Mouse (Mus musculus) forebrain, embryonic 15.5 days (tissue): ENCODE measurements around the gene Irf9. TPM values are rescaled to one million over a fixed set of nuclear protein-coding genes. Genes with fewer than 3 reads are reported as not detected.
A peak's percentile ranks its signal among the peaks of the same experiment; 100 is the strongest.

Experiments
- ATAC-seq: fragments of 200-750 bp; cut with Nextera tagmentation; replicated peaks from 2 replicates; pipeline ENCODE4 v1.8.0; 2017; ENCODE audit warnings: mild to moderate bottlenecking, moderate TSS enrichment, moderate library complexity
- H3K27ac ChIP-seq: fragments of 300-500 bp; sonication (generic); replicated peaks from 2 replicates; pipeline ENCODE4 v1.5.1; 2015; ENCODE audit warnings: mild to moderate bottlenecking, inconsistent platforms
- H3K27me3 ChIP-seq: fragments of 300-500 bp; sonication (generic); 2 replicates; pipeline ENCODE4 v1.6.1; 2015; ENCODE audit warnings: inconsistent platforms
- H3K36me3 ChIP-seq: fragments of 300-500 bp; sonication (generic); 2 replicates; pipeline ENCODE4 v1.6.1; 2015; ENCODE audit warnings: mild to moderate bottlenecking, inconsistent platforms
- H3K4me1 ChIP-seq: fragments of 300-500 bp; sonication (generic); 2 replicates; pipeline ENCODE4 v1.6.1; 2015; ENCODE audit warnings: inconsistent platforms
- H3K4me2 ChIP-seq: fragments of 300-500 bp; sonication (generic); replicated peaks from 2 replicates; pipeline ENCODE4 v1.6.1; 2015; ENCODE audit warnings: mild to moderate bottlenecking, inconsistent platforms
- H3K4me3 ChIP-seq: fragments of 300-500 bp; sonication (generic); 2 replicates; pipeline ENCODE4 v1.5.1; 2015; ENCODE audit warnings: mild to moderate bottlenecking, inconsistent platforms
- H3K9ac ChIP-seq: fragments of 300-500 bp; sonication (generic); replicated peaks from 2 replicates; pipeline ENCODE4 v1.6.1; 2015; ENCODE audit warnings: mild to moderate bottlenecking, inconsistent platforms
- H3K9me3 ChIP-seq: fragments of 300-500 bp; sonication (generic); 2 replicates; pipeline ENCODE4 v1.6.1; 2016; ENCODE audit warnings: inconsistent platforms
- WGBS: fragments of 180-500 bp; shearing (Covaris S2); methylation state at CpG from one replicate; pipeline ENCODE4 v1.1.7; 2015; ENCODE audit warnings: mixed read lengths; 5-methylcytosine and 5-hydroxymethylcytosine counted together
- polyA plus RNA-seq: library from polyadenylated mRNA; unstranded; fragments of >200 nt; fragmentation: Nextera tagmentation; extraction: Ambion mirVana; gene quantifications from 2 replicates; pipeline ENCODE4 v1.2.1, GENCODE M21; 2015

The Irf9 gene
- polyA plus RNA-seq, 1 experiment from 2014 or later = 7.2 TPM

DNA sequence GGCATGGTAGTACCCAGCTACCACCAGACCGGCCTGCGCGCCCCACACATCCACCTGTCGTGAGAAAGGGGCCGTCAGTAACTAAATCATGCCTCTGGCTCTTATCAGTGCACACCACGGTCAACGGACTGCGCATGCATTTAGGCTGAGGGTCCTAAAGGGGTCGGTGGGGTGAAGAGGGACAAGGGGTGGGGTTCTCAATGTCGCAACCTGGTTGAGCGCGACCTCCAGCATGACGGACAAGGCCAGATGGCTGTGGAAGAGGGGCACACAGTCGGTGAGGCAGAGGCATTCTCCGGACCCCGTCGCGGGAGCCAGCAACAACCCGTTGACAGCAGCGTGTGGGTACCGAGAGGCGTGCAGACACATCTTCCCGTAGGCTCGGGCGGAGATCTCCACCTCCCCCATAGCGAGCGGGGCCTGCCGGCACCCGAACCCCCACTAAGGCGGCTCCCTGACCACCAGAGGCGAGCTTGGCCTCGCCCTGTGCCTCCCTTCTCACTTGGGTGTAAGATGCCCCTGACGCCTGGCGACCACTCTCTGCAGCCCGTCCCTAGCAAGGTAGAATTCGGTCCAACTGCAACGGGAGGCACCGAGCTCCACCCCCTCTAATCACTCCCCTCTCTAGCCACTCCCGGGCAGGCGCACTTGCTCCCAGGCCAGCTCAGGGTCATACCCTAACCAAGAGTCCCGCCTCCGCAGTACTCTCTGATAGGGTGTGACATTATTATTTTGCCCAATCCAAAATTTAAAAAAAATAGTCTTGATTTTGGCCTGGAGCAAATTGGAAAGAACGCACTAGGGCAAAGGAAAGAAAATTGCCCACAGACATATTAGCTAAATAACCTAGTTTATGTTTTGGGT, 18.4 kb upstream of the Irf9 start, which contains the start of gene Emc9:
TSS of gene Emc9 (minus strand) at position 601 of the 864 bp plus-strand sequence.
- H3K9ac ChIP-seq = peak within 1 kb of the TSS; percentile 47
- peaks cover 22% of the 10 kb centered on the region for H3K4me1 ChIP-seq
- peak; percentile 65 for ATAC-seq
- peak within 1 kb of the TSS; percentile 51 for H3K4me2 ChIP-seq
- no peaks in the 10 kb centered on the region for H3K9me3 ChIP-seq
- no peaks in the 10 kb centered on the region for H3K27me3 ChIP-seq
- peaks cover 8% of the 10 kb centered on the region; the same call in 1 of the 2 replicates for H3K36me3 ChIP-seq
- H3K4me3 ChIP-seq = peak within 1 kb of the TSS; percentile 43
- WGBS = 3% methylated on average over 43 of the region's 43 CpGs
- H3K27ac ChIP-seq = no peak within 1 kb of the TSS

DNA sequence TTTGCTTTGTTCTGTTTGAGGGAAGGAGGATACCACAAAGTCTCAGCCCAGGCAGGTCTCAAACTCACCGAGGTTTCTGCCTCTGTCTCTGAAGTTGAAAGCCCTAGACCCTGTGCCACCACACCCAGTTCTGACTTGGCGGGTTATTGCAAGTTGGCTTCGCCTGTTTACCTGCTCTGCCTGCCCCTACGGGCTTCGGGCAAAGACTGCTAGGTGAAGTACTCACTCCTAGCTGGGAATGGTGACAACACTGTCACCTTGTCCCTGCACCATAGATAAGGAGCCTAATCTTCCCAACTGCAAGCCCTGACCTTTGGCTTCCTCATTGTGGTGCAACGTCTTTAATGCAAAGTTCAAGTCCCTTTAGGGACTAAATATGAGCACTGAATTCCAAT, 17.8 kb upstream of the Irf9 start:
- peak overlapping the region; percentile 51; the same call in 1 of the 2 replicates for H3K4me2 ChIP-seq
- 72% methylated on average over 6 of the region's 6 CpGs for WGBS
- ATAC-seq = no peak
- H3K9ac ChIP-seq = 0 out of 2 replicates have a peak overlapping the region, but pooled peaks have one; percentile 47
- peaks cover 5% of the 10 kb centered on the region; the same call in 1 of the 2 replicates for H3K36me3 ChIP-seq
- H3K9me3 ChIP-seq = no peaks in the 10 kb centered on the region
- no peak overlapping the region for H3K27ac ChIP-seq
- H3K4me1 ChIP-seq = peaks cover 28% of the 10 kb centered on the region
- no peaks in the 10 kb centered on the region for H3K27me3 ChIP-seq
- H3K4me3 ChIP-seq = peak overlapping the region; percentile 43; the same call in 1 of the 2 replicates

DNA sequence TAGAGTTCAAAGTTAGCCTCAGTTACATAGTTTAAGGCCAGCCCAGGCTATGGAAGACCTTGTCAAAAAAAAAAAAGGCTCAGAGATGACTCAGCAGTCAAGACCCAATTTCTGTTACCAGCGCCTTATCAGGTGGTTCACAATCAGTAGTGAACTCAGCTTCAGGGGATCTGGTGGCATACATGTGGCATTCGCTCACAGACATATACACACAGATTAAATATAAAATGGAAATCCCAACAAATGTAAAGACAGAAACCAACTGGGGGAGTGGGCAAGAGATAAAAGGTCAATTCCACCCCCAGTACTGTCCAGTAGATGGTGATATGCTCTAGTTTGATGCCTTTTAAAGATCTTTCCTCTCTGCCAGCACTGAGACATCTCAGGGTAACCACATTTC, 17.2 kb upstream of the Irf9 start:
- H3K36me3 ChIP-seq = no peaks in the 10 kb centered on the region; the same call in 1 of the 2 replicates
- no peak overlapping the region for H3K27ac ChIP-seq
- 94% methylated on average over 2 of the region's 2 CpGs for WGBS
- no peaks in the 10 kb centered on the region for H3K27me3 ChIP-seq
- H3K9me3 ChIP-seq = no peaks in the 10 kb centered on the region
- no peak overlapping the region for H3K4me2 ChIP-seq
- H3K4me1 ChIP-seq = peaks cover 28% of the 10 kb centered on the region
- H3K9ac ChIP-seq = no peak overlapping the region
- H3K4me3 ChIP-seq = no peak overlapping the region
- no peak for ATAC-seq

DNA sequence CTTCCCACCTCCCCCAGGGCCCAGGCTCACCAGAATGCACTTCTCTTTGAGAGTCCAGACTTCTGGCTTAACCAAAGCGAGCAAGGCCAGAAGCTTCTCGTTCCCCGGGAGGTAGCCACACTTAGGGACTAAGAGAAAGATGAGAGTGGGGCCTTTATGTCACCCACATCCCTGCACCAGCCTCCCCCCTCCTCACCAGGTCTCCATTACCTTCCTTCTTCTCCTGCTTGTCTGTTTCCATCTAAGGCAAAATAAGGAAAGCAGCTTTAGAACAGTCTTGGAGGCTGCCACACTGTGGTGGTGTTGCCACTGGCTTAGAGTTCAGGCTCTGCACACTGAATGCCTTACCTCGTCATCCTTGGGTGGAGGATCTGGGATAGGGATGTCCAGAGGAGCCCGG, 14.1 kb upstream of the Irf9 start:
- ATAC-seq = no peak
- no peak overlapping the region for H3K4me2 ChIP-seq
- H3K4me1 ChIP-seq = peaks cover 47% of the 10 kb centered on the region
- no peak overlapping the region for H3K9ac ChIP-seq
- no peaks in the 10 kb centered on the region; the same call in 1 of the 2 replicates for H3K36me3 ChIP-seq
- no peak overlapping the region for H3K4me3 ChIP-seq
- H3K27me3 ChIP-seq = no peaks in the 10 kb centered on the region
- no peaks in the 10 kb centered on the region for H3K9me3 ChIP-seq
- no peak overlapping the region for H3K27ac ChIP-seq
- 93% methylated on average over 5 of the region's 5 CpGs for WGBS

DNA sequence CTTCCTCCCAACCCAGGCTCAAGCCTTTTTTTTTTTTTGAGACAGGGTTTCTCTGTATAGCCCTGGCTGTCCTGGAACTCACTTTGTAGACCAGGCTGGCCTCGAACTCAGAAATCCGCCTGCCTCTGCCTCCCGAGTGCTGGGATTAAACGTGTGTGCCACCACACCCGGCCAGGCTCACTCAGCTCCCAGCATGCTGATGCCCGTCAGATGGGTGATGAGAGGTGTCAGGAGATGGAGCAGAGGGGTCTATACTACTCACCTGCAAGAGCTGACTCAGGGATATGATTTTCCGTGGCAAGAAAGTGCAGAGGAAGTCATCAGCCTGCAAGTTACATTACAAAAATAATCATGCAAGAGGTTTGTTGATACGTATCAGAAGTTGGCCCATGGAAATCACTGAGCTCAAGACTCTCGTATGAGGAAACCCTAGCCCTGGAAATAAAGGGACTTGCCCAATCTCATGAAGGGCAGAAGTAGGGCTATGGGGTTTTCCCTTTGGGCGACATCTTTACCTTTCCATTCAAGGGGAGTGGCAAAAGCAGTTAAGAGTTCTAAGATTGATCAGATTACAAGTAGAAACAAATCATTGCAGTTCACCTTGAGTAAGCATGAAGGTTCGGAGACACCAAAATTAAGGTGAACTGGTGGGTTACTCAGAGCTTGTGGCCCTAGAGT, 13.5 kb upstream of the Irf9 start:
- peaks cover 42% of the 10 kb centered on the region for H3K4me1 ChIP-seq
- peak overlapping the region; percentile 94; the same call in 1 of the 2 replicates for H3K27ac ChIP-seq
- H3K4me2 ChIP-seq = peak overlapping the region; percentile 96
- H3K9ac ChIP-seq = peak overlapping the region; percentile 80
- peaks cover 3% of the 10 kb centered on the region; the same call in 1 of the 2 replicates for H3K36me3 ChIP-seq
- 87% methylated on average over 11 of the region's 11 CpGs for WGBS
- H3K27me3 ChIP-seq = no peaks in the 10 kb centered on the region
- ATAC-seq = no peak
- H3K9me3 ChIP-seq = no peaks in the 10 kb centered on the region
- peak overlapping the region; percentile 68 for H3K4me3 ChIP-seq

DNA sequence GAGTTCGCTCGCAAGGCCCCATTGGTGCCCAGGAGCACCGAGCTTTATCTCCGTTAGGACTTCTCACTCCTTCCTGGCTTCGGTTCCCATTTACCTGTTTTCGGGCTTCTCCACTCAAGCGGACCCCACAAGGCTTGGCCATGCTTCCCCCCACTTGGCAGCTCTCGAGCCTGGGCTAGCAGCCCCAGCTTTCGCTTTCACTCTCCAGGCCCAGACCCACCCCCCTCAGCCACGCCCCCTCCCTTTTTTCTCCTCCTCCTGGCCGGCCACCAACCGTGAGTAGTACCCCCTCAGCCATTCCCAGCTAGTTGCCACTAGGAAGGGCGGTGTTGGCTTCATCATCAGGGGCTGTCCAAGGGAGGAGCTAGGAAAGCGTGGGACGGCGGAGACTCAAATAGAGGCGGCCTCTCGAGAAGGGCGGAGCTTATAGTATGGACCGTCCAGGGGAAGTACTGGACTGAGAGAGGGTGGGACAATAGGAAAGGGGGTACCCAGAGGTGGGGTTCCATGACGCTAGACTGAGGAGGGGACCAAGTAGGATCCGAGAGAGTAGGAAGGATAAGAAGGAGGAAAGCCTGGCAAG, 12.5 kb upstream of the Irf9 start, which contains the start of gene Psme2:
TSS of gene Psme2 (minus strand) at position 366 of the 583 bp plus-strand sequence.
- Histone ChIP-seq H3K36me3 (peaks cover 13% of the 10 kb centered on the region), H3K4me2 (peak within 1 kb of the TSS; percentile 96), H3K27ac (peak within 1 kb of the TSS; percentile 94), H3K9ac (peak within 1 kb of the TSS; percentile 80), H3K9me3 (no peaks in the 10 kb centered on the region), H3K4me3 (peak within 1 kb of the TSS; percentile 68), H3K4me1 (peaks cover 34% of the 10 kb centered on the region), H3K27me3 (no peaks in the 10 kb centered on the region)
- peak; percentile 97 for ATAC-seq
- WGBS = under 1% methylated on average over 22 of the region's 22 CpGs

DNA sequence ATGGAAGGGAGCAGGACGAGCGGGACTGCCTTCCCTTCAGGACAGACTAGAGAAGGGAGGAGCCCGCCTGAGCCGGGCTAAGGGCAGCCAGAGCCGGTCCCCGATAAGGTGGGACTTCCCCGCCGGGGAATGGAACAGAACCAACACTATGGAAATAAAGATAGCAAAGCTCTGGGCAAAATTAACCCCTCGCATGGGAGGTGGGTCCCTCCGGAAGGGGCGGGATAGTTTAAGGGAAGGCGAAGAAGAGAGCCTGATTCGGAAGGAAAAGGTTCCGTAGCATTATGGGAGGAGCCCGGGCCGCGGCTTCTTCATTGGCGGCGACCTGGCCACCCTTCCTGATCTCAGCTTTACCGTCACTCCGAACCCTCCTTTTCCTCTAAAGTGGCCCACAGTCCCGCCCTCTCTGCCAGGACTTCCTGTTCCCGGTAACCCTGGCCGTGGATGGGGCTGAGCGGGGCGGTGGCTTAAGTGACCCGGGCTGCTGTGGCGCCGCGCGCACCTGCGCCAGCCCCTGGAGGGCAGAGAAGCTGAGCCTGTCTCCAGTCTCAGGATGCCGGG, 12.0 kb upstream of the Irf9 start, which contains the start of gene Rnf31:
TSS of gene Rnf31 (plus strand) at position 378 of the 561 bp plus-strand sequence.
- under 1% methylated on average over 33 of the region's 33 CpGs for WGBS
- ATAC-seq = peak; percentile 91
- H3K9ac ChIP-seq = peak within 1 kb of the TSS; percentile 80

DNA sequence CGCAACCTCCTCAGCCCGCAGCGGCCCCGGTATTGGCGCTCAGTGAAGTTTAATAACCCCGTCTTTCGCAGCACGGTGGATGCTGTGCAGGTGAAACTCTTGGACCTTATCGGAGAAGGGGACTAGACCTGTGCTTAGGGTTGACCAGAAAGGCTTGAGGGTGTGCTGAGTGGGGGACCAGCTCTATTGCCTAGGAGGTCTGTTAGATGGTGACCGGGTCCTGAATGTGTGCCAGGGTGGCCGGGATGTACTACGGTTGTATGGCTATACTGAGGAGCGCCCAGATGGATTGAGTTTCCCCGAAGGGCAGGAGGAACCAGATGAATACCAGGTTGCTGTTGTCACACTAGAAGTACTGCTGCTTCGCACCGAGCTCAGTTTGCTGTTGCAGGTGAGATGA, 11.1 kb upstream of the Irf9 start:
- H3K9ac ChIP-seq = peak overlapping the region; percentile 80
- no peaks in the 10 kb centered on the region for H3K27me3 ChIP-seq
- H3K4me1 ChIP-seq = peaks cover 34% of the 10 kb centered on the region
- peaks cover 26% of the 10 kb centered on the region for H3K36me3 ChIP-seq
- H3K9me3 ChIP-seq = no peaks in the 10 kb centered on the region
- H3K27ac ChIP-seq = peak overlapping the region; percentile 94
- peak overlapping the region; percentile 96 for H3K4me2 ChIP-seq
- WGBS = 6% methylated on average over 16 of the region's 16 CpGs
- no peak for ATAC-seq
- H3K4me3 ChIP-seq = peak overlapping the region; percentile 68

More for the DNA sequence above, 12.0 kb upstream of the Irf9 start, which contains the start of gene Rnf31:
- Histone ChIP-seq H3K9me3 (no peaks in the 10 kb centered on the region), H3K4me1 (peaks cover 34% of the 10 kb centered on the region), H3K4me2 (peak within 1 kb of the TSS; percentile 96), H3K27me3 (no peaks in the 10 kb centered on the region), H3K27ac (peak within 1 kb of the TSS; percentile 94), H3K36me3 (peaks cover 18% of the 10 kb centered on the region), H3K4me3 (peak within 1 kb of the TSS; percentile 68)

DNA sequence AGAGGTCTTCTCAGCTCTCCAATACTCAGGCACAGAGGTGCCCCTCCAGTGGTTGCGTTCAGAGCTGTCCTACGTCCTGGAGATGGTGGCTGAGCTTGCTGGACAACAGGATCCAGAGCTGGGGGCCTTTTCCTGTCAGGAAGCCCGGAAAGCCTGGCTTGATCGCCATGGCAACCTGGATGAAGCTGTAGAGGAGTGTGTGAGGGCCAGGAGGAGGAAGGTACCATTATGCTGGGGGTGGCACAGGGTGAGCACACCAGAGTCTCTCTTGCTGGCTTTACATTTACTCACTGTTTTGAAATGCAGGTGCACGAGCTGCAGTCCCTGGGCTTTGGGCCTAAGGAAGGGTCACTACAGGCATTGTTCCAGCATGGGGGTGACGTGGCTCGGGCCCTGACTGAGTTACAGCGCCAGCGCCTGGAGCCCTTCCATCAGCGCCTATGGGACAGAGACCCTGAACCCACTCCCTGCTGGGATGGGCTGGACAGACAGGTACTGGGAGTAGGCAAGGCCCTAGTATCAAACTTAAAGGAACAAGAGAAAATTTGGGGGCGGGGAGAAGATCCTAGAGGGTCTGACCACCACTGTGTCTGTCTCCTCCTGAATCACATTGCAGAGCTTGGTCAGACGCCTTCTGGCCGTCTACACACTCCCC, 7.2 kb upstream of the Irf9 start:
- H3K9me3 ChIP-seq = no peaks in the 10 kb centered on the region
- WGBS = 78% methylated on average over 13 of the region's 13 CpGs
- no peak overlapping the region for H3K9ac ChIP-seq
- no peaks in the 10 kb centered on the region for H3K27me3 ChIP-seq
- H3K27ac ChIP-seq = no peak overlapping the region
- no peak for ATAC-seq
- peaks cover 19% of the 10 kb centered on the region for H3K4me1 ChIP-seq
- H3K36me3 ChIP-seq = peaks cover 58% of the 10 kb centered on the region
- H3K4me2 ChIP-seq = no peak overlapping the region
- H3K4me3 ChIP-seq = no peak overlapping the region

DNA sequence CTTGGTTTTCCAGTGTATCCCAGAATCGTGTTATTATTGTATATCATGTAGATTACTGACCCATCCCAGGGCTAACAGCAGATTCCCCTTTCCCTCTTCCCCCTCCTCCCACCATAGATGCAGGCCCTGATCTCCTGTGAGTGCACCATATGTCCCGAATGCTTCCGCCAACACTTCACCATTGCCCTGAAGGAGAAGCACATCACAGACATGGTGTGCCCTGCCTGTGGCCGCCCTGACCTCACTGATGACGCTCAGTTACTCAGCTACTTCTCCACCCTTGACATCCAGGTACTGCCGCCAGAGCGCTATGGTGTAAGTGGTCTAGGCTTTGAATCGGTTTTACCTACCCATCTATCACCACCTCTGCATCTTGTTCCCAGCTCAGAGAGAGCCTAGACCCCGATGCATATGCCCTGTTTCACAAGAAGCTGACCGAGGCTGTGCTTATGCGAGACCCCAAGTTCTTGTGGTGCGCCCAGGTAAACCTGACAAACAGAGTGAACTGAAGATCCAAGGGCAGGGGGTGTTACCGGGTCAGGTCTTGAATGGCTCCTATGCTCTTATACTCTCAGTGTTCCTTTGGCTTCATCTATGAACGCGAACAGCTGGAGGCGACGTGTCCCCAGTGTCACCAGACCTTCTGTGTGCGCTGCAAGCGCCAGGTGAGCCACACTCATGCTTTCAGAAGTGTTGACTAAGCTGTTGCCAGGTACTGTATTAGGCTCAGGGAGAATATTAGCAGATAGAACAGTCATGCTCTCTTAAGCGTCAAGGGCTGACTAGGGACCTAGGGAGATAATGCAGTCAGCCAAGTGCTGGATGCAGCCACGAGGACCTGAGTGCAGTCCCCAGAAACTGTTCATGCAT, 4.6 kb upstream of the Irf9 start:
- Histone ChIP-seq H3K9me3 (no peaks in the 10 kb centered on the region), H3K4me1 (0 out of 2 replicates have a peak, but pooled peaks cover under 1% of the 10 kb centered on the region), H3K4me3 (no peak overlapping the region), H3K27ac (no peak overlapping the region), H3K36me3 (peaks cover 80% of the 10 kb centered on the region), H3K4me2 (no peak overlapping the region), H3K9ac (no peak overlapping the region), H3K27me3 (no peaks in the 10 kb centered on the region)
- 93% methylated on average over 21 of the region's 21 CpGs for WGBS
- no peak for ATAC-seq
